Mouse (Mus musculus) liver, embryonic 16.5 days (tissue): ENCODE data around the gene Tprn. TPM values are rescaled to one million over a fixed set of nuclear protein-coding genes. Genes with fewer than 3 reads are reported as not detected.

Source experiments
- ATAC-seq: fragments of 200-750 bp; cut with Nextera tagmentation; 2 replicates; pipeline ENCODE4 v1.8.0; 2017; ENCODE audit warnings: low read depth, mild to moderate bottlenecking, moderate number of reproducible peaks, moderate library complexity
- H3K27ac ChIP-seq: fragments of 300-500 bp; sonication (generic); 2 replicates; pipeline ENCODE4 v1.5.1; 2014; ENCODE audit warnings: mild to moderate bottlenecking, low read length
- H3K27me3 ChIP-seq: fragments of 300-500 bp; sonication (generic); 2 replicates; pipeline ENCODE4 v1.6.1; 2014; ENCODE audit warnings: low read depth, low read length, mixed read lengths; ENCODE audit not compliant: control insufficient read depth, insufficient read depth
- H3K36me3 ChIP-seq: fragments of 300-500 bp; sonication (generic); 2 replicates; pipeline ENCODE4 v1.6.1; 2014; ENCODE audit warnings: mild to moderate bottlenecking; ENCODE audit not compliant: control insufficient read depth, insufficient read depth
- H3K4me1 ChIP-seq: fragments of 300-500 bp; sonication (generic); 2 replicates; pipeline ENCODE4 v1.6.1; 2014; ENCODE audit warnings: low read depth, low read length, mixed read lengths; ENCODE audit not compliant: control insufficient read depth
- H3K4me2 ChIP-seq: fragments of 300-500 bp; sonication (generic); 2 replicates; pipeline ENCODE4 v1.6.1; 2014; ENCODE audit warnings: low read depth, low read length, mixed read lengths
- H3K4me3 ChIP-seq: fragments of 300-500 bp; sonication (generic); 2 replicates; pipeline ENCODE4 v1.5.1; 2014; ENCODE audit warnings: low read depth, mild to moderate bottlenecking, low read length
- H3K9ac ChIP-seq: fragments of 300-500 bp; sonication (generic); 2 replicates; pipeline ENCODE4 v1.6.1; 2014; ENCODE audit warnings: low read depth, low read length
- H3K9me3 ChIP-seq: fragments of 300-500 bp; sonication (generic); replicated peaks from 2 replicates; pipeline ENCODE4 v1.6.1; 2016; ENCODE audit warnings: low read length; ENCODE audit not compliant: control insufficient read depth
- WGBS: fragments of 180-500 bp; shearing (Covaris S2); extraction: QIAGEN DNeasy Blood & Tissue Kit; methylation state at CpG from one replicate; pipeline ENCODE4 v1.1.7; 2014; ENCODE audit not compliant: insufficient replicate concordance; 5-methylcytosine and 5-hydroxymethylcytosine counted together
- polyA plus RNA-seq: library from polyadenylated mRNA; unstranded; fragments of >200 nt; fragmentation: Nextera tagmentation; extraction: Ambion mirVana; gene quantifications from 2 replicates; pipeline ENCODE4 v1.2.1, GENCODE M21; 2015

Tprn gene
- polyA plus RNA-seq, 1 experiment from 2014 or later, result 4.7 TPM

DNA sequence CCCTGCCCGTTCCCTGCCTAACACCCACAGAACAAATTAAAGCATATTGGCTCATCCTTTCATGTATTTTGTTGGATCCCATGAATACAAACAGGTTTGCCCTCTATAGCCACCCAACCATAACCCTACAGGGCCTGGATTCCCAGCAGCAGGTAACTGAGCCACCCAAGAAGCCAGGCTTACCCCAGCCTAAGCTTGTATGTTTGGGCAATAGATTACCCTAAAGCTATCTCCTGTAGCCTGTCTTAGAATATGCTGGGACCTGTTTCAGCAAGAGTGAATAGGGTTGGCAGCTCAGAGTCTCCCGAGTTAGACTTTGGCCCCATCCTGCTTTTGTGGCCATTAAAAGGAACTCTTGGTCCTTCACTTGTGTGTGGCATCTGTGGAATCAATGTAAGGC, 23.1 kb downstream of the Tprn start:
- H3K4me2 ChIP-seq, result no peak overlapping the region
- H3K27ac ChIP-seq, result no peak overlapping the region
- H3K27me3 ChIP-seq, result peaks cover 25% of the 10 kb centered on the region
- no peak overlapping the region for H3K9ac ChIP-seq
- WGBS, result 83% methylated on average over 2 of the region's 2 CpGs
- peaks cover 6% of the 10 kb centered on the region; the same call in 1 of the 2 replicates for H3K4me1 ChIP-seq
- H3K36me3 ChIP-seq, result peaks cover 17% of the 10 kb centered on the region
- no peaks in the 10 kb centered on the region for H3K9me3 ChIP-seq
- no peak overlapping the region for H3K4me3 ChIP-seq
- ATAC-seq, result no peak

DNA sequence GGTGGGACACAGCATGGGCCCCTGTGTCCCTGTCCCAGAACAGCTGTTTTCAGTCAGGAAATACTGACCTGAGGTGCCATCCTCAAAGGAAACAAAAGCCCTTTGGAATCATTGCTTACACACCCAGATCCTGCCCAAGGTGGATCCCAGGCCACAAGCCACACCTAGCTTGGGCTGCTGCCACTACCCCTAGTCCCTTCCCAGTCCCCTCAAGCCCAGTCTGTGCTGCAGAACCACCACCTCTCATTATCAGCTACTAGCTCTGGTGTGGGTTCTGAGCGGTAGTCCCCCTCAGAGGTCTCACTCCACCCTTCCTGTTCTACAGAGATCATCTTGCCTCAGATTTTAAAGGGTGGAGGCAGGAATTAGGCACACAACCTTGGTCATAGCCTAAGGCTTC, 23.9 kb downstream of the Tprn start:
- 21% methylated on average over 1 of the region's 1 CpGs for WGBS
- Histone ChIP-seq H3K9me3 (no peaks in the 10 kb centered on the region), H3K9ac (no peak overlapping the region), H3K4me1 (peaks cover 6% of the 10 kb centered on the region; the same call in 1 of the 2 replicates), H3K27ac (no peak overlapping the region), H3K27me3 (peaks cover 33% of the 10 kb centered on the region), H3K4me3 (no peak overlapping the region), H3K4me2 (no peak overlapping the region), H3K36me3 (peaks cover 13% of the 10 kb centered on the region)
- ATAC-seq, result peak; percentile 43; the same call in 1 of the 2 replicates

DNA sequence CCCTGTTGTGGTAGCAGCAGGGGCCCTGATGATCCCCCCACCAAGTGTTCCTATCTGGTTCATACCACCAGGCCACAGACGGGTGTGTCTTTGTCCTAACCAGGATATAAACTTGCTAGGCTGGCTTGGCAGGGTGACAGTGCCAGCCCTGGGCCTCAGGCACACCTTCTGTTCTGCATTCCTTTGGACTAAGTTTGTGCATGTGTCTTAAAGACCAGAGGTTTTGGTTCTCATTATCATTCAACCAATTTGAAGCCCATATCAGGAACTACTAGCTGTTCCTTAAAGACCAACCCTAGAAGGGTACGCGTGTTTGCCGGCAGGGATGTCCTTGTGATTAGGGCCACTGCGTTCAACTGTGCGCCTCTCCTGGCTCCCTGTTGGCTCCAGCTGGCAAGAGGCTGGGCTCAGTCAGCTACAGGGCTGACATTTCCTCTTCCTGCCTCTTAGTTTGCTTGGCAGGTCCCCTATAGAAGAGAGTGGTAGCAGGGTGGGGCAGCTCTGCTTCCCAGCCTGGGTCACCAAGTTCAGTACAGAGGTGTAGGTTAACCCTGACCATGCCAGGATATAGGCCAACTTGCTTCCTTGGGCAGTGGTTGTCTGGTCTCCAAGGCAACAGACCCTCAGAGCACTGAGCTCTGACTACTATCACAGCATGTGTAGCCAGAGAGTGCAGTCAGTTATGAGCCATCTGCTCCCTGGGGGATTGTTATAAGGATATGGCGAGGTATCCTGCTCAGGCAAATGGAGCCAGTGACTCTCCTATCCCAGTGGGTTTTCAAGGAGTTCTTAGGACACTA, 24.6 kb downstream of the Tprn start:
- no peak overlapping the region for H3K4me2 ChIP-seq
- peak; percentile 53 for ATAC-seq
- no peak overlapping the region for H3K9ac ChIP-seq
- H3K36me3 ChIP-seq, result peaks cover 13% of the 10 kb centered on the region
- no peaks in the 10 kb centered on the region for H3K9me3 ChIP-seq
- peaks cover 40% of the 10 kb centered on the region for H3K27me3 ChIP-seq
- H3K27ac ChIP-seq, result no peak overlapping the region
- no peak overlapping the region for H3K4me3 ChIP-seq
- H3K4me1 ChIP-seq, result peaks cover 7% of the 10 kb centered on the region
- 23% methylated on average over 7 of the region's 7 CpGs for WGBS

- Histone ChIP-seq H3K27ac (no peak within 1 kb of the TSS), H3K4me2 (no peak within 1 kb of the TSS), H3K4me3 (no peak within 1 kb of the TSS), H3K4me1 (peaks cover 8% of the 10 kb centered on the region), H3K36me3 (peaks cover 11% of the 10 kb centered on the region), H3K9me3 (no peaks in the 10 kb centered on the region), H3K9ac (no peak within 1 kb of the TSS), H3K27me3 (peaks cover 50% of the 10 kb centered on the region)
- WGBS, result 76% methylated on average over 6 of the region's 6 CpGs
- no peak for ATAC-seq
Measured at GRCm38 (mm10) chr2:25287927-25288649, 25.7 kb downstream of the Tprn start, which contains the start of gene Tmem210. Gene Tmem210, plus strand, starts transcription at chr2:25288145.

DNA sequence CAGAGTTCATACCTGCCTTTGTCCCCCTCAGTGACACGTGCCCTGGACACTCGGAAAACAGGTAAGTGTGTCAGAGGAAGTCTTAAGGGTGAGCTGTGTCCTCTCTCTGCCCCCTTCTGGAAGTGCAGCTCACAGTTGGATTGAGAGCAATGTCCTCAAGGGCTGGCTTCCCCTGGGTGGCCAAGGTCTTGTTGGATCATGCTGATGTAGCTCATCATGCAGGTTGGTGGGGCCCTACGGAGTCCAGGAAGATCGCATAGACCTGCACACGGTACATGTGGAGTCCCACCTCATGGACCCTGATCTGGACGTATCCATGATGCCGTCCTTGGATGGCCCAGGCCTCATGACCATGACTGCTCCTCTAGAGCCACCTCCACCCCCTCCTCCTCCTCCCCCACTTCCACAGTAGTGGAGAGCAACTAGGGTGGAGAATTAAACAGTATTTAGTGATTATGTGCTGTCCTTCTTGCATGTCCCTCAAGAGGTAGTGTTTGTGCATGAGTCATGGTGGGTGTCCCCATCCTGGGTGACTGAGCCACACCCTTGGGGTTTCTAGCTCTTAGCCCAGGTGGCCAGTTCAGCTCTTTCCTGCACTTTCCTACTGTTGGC, 26.4 kb downstream of the Tprn start:
- Histone ChIP-seq H3K27ac (no peak overlapping the region), H3K4me3 (no peak overlapping the region), H3K4me2 (no peak overlapping the region), H3K9ac (no peak overlapping the region), H3K9me3 (no peaks in the 10 kb centered on the region), H3K4me1 (peaks cover 8% of the 10 kb centered on the region), H3K27me3 (peaks cover 57% of the 10 kb centered on the region), H3K36me3 (peaks cover 10% of the 10 kb centered on the region)
- WGBS, result 69% methylated on average over 7 of the region's 7 CpGs
- no peak for ATAC-seq

DNA sequence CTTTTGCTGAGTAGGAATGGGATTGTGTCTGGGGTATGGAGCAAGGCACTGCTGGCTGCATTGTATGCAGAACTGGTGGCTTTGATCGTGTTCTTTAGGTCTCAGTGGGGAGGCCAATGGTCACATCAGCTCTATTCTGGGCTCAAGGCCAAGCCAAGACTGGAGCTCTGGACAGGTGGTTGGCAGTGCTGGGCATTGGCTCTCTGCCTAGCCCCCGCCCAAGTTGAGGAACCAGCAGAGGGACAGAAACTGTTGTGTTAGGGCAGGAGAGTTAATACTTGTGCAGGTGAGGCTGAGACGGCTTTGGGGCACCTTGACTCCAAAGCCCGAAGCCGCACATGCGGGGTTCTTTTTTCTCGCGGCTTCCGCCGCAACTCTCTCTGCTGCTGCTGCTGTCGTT, 27.2 kb downstream of the Tprn start, which contains the start of gene Lrrc26:
Gene Lrrc26, plus strand, starts transcription at position 265 of the 400 bp plus-strand sequence.
- WGBS, result 10% methylated on average over 11 of the region's 11 CpGs
- Histone ChIP-seq H3K9me3 (no peaks in the 10 kb centered on the region), H3K27ac (no peak within 1 kb of the TSS), H3K27me3 (peaks cover 57% of the 10 kb centered on the region), H3K4me3 (no peak within 1 kb of the TSS), H3K9ac (no peak within 1 kb of the TSS), H3K4me1 (peaks cover 8% of the 10 kb centered on the region), H3K4me2 (no peak within 1 kb of the TSS), H3K36me3 (peaks cover 6% of the 10 kb centered on the region)
- no peak for ATAC-seq

DNA sequence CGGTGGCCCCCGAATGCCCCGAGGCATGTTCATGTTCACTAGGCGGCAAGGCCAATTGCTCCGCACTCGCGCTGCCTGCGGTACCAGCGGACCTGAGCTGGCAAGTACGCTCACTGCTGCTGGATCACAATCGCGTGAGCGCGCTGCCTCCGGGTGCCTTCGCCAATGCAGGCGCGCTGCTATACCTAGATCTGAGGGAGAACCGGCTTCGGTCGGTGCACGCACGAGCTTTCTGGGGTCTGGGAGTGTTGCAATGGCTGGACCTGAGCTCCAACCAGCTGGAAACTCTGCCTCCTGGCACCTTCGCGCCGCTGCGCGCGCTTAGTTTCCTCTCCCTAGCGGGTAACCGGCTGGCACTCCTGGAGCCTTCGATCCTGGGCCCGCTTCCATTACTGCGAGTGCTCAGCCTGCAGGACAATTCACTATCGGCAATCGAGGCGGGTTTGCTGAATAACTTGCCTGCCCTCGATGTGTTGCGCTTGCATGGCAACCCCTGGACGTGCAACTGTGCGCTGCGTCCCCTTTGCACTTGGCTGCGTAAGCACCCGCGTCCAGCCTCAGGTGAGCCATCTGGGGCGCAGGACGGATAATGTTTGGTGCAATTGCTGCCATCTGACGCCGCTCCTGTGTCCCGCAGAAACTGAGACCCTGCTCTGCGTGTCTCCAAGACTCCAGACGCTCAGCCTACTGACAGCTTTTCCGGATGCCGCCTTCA, 27.8 kb downstream of the Tprn start:
- H3K27ac ChIP-seq, result no peak overlapping the region
- H3K4me1 ChIP-seq, result peaks cover 8% of the 10 kb centered on the region
- peaks cover 57% of the 10 kb centered on the region for H3K27me3 ChIP-seq
- H3K9ac ChIP-seq, result no peak overlapping the region
- WGBS, result 4% methylated on average over 54 of the region's 54 CpGs
- H3K4me2 ChIP-seq, result no peak overlapping the region
- H3K4me3 ChIP-seq, result no peak overlapping the region
- peaks cover under 1% of the 10 kb centered on the region; the same call in 1 of the 2 replicates for H3K36me3 ChIP-seq
- no peak for ATAC-seq
- no peaks in the 10 kb centered on the region for H3K9me3 ChIP-seq

GRCm38 (mm10) chr2:25290816-25291130, 28.4 kb downstream of the Tprn start:
- Histone ChIP-seq H3K4me3 (no peak overlapping the region), H3K4me2 (no peak overlapping the region), H3K27me3 (peaks cover 57% of the 10 kb centered on the region), H3K27ac (no peak overlapping the region), H3K4me1 (peaks cover 8% of the 10 kb centered on the region), H3K36me3 (no peaks in the 10 kb centered on the region), H3K9ac (no peak overlapping the region), H3K9me3 (no peaks in the 10 kb centered on the region)
- WGBS, result 4% methylated on average over 18 of the region's 18 CpGs
- no peak for ATAC-seq
